Mouse (Mus musculus) adrenal gland, adult (tissue): ENCODE results near the gene Chpt1.
A peak's percentile ranks its signal among the peaks of the same experiment; 100 is the strongest.

Source experiments
- DNase-seq, 2 experiments: peaks; one replicate each; pipeline ENCODE4 v3.0.0; 2022 to 2023; ENCODE audit warnings: low spot score in 1 of 2; ENCODE audit not compliant: inconsistent age in 2 of 2

Gene Chpt1

GRCm38 (mm10) chr10:88407875-88408631 lies 95.8 kb downstream of the Chpt1 start:
- DNase-seq = no peak

GRCm38 (mm10) chr10:88405812-88406211 lies 98.1 kb downstream of the Chpt1 start:
- DNase-seq = peak in 1 of 2 experiments; percentile 55

GRCm38 (mm10) chr10:88404220-88404619 lies 99.7 kb downstream of the Chpt1 start:
- no peak for DNase-seq

- DNase-seq = peak in 1 of 2 experiments; percentile 47
Measured at GRCm38 (mm10) chr10:88403021-88403420, 100.9 kb downstream of the Chpt1 start.
